Mouse (Mus musculus): ENCODE measurements at regions not wholly inside any gene's neighbourhood (a gene's known extent, or its start where the extent isn't known, plus 50 kb on each side); places are given as distances from the start of the nearest gene placed in this dataset.

DNA sequence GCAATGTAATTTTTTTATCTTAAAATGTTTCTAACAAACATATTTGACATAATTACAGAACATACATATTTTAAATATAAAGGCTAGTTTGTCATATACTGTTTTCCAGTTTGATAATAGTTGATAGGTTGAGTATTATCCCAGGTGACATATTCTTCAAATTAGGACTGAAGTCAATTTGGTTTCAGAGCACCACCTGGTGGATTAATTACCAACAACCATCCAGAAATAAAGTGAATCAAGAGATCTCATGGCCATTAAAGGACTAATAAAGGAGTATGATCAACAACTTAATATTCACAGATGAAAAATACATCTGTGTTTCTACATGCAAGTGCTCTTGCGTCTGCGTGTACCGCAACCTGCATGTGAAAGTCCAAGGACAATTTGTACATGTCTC lies 50.3 kb upstream of the Nmu start:
- DNase-seq (ENCODE audit: low read depth, low spot score), result peak; percentile 10

DNA sequence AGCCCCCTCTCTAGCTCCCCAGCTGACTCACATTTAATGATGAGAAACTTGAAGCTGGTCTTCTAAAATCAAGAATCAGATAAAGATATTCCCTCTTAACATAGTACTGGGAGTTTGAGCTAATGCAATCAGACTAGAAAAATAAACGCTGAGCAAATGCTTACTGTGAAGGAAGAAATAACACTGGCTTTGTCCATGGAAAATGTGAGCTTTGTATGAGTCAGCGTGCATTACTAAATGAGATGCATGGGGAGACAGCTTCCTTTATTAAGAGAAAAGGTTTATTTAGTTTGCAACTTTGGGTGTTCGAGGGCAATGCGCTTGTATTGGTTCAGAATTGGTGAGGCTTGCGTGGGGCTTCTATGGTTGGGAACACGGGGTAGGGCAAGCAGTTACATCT lies 52.7 kb upstream of the Nmu start:
- DNase-seq (ENCODE audit: low read depth, low spot score), result no peak

DNA sequence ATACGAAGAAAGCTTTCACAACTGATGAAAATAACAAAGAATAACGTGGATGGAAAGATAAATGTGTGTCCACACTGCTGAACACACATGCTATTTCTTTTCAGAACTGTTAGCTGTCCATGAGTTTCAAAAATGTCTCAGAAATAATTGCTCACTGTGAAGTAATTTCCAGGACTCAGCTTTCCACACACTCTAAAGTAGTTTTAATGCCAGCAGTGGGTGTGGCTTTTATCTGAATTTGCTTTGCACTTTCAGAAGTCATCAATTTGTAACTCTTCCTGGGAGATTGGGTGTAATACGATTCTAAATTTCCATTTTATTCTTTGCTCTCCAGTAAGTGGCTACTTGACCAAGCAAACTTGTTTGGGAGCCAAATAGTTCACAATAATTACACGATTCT lies 53.5 kb upstream of the Nmu start:
- no peak for DNase-seq (ENCODE audit: low read depth, low spot score)

DNA sequence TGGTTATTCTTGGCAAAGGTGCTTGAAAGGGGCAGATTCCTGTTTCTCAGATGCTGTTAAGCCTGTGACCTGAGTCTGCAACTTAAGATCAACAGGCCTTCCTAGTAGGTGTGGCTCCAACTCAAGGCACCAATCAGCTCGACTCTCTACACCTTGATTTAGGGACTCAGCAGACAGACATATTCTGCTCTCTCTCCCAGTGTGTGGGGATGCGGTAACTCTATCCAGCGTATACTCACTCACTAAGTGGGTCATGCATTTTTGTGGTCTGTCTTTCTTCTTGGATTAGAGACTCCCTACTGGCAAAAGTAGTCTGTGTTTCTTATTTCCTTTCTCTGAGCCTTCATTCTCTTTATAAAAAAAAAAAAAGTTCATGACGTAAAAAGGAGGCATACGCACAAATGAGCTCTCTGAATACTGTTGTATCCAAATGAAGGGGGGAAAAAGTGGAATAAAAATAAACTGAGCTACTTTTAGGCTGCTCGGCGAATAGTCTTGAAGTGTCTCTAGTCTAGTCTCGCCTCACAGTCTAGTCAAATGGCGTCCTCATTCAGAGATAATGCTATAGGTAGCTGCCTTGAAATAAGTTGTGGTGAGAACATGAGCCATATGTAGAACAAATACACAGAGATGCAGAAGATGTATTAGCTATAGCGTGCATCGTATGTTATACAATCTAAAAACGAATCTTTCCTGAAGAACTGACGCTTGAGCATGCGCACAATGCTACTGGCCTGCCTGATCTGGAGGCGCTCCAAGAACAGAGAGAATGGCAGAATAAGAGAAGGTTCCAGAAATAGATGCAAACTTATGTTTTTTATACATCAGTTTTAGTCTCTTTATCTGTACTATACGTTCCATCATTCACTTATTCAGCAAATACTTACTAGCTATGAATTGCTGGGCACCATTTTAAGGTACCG lies 55.6 kb upstream of the Nmu start:
- no peak for DNase-seq (ENCODE audit: low read depth, low spot score)

DNA sequence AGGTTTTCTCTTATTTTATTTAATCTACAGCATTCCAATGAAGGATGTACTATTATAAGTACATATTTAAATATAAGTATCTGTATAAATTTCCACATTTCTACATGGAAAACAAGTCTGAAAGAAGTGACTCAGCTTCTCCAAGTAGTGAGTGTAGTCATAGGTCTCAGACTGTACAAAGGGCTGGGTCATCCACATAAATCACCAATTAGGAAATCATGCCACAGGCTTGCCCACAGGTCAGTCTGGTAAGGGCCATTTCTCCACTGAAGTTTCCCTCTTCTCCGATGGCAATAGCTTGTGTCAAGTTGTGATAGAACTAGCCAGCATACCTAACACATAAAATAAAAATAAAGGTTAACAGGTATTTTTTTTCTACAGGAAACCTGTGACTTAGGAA lies 56.3 kb upstream of the Nmu start:
- DNase-seq (ENCODE audit: low read depth, low spot score), result no peak

DNA sequence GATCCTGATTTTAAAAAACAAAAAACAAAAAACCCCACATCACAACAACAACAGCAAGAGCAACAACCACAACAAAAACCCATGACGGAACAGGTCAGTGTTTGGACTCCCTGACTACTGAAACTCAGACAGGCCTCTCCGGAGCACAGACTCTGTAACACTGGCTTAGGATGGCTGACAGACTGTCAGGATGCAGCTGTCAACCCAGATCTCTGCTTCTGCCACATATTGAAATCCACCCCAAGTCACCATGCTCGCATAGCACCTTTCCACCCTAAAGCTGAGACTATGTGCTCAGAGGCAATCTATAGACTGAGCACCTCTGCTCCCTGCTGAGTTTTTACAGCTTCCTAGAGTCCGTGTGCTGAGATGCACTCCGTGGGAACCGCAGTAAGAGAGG lies 57.0 kb upstream of the Nmu start:
- no peak for DNase-seq (ENCODE audit: low read depth, low spot score)

DNA sequence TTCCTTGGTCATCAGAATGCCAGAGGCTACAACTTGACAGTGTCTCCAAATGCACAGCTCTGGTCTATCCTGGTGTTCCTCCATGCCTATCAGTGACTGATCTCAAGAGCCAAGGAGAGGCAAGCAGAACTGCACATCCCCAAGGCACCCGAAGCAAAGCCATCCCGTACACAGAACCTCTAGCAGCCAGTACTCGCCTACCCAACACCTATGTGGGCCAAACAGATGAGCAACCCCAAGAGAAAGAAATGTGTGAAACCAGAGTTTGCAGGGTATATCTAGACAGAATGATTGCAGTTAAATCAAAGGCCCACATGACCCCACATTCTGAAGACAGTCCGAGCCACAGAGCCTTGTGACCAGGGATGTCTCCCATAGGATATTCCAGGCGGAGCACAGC lies 60.0 kb upstream of the Nmu start:
- DNase-seq (ENCODE audit: low read depth, low spot score), result no peak

DNA sequence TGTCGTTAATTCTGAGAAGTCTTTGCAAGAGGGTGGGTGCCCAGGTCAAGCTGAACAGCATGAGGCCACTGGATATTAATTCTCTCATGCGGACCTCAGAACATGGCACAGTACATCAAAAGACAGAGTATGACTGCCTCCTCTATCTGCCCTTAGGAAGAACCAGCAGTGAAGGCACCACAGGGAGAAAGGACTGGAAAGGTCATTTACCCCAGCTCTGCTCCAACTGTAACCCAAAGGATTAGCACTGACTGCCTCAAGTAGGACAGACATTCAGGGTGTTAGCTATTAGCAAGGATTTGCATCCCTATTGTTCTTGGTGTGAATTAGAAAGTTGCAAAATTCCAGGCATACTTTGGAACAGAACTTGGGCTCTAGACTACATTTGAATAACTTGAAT lies 58.2 kb upstream of the Gm7271 start:
- no peak for DNase-seq (ENCODE audit: low read depth, low spot score)

DNA sequence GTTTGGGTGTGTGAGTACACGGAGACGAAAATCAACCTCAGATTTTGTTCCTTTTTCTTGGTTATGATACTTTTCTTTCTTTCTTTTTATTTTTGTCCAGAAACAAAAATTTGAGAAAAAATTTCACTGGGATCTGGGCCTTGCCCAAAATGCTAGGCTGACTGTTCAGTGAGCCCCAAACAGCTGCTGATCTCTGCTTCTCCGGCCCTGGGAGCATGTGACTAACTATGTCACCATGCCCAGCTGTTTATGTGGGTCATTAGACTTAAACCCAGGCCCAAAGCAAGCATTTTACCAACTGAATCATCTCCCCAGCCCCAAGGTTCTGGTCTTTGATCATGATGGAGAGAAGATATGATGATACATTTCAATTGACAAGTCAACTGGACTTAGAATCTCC lies 56.3 kb upstream of the Gm7271 start:
- no peak for DNase-seq (ENCODE audit: low read depth, low spot score)

DNA sequence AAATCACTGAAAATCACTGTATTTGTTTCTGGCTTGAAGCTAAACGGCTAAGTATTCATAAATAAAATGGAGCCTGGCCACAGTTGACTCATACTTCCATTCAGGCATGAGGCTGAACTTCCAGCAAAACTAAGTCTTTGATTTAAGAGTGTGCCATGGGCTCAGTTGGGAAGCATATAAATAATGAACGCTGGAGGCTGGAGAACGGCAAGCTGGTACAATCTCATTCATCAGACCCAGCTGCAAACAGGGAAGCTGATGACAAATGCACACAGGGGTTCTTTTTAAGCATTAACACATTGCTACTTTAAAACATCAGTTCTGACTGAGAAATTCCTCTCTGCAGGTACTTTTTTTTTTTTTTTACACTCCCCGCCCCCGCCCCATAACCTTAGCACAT lies 54.4 kb upstream of the Gm7271 start:
- no peak for DNase-seq (ENCODE audit: low read depth, low spot score)

DNA sequence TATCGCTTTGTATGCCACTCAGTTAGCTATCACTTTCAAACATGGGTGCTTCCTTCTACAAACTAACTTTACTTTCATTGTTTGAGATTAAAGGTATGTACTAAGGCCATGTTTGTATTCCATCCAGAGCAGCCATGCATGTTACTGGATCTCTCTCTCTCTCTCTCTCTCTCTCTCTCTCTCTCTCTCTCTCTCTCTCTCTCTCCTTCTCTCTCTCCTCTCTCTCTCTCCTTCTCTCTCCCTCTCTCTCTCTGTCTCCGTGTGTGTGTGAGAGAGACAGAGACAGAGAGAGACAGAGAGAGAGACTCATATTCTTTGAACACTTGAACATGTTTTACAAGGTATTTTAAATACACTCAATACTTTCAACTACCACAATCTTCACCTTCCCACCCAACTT lies 50.2 kb upstream of the Gm7271 start:
- no peak for DNase-seq (ENCODE audit: low read depth, low spot score)

Data from CD4-positive, CD25-positive, alpha-beta regulatory T cell, adult 2 months (primary cell).